Mouse (Mus musculus) hindbrain, embryonic 14.5 days (tissue): ENCODE results near the gene Rack1. TPM values are rescaled to one million over a fixed set of nuclear protein-coding genes. Genes with fewer than 3 reads are reported as not detected.

Source experiments
- ATAC-seq: fragments of 200-750 bp; cut with Nextera tagmentation; 2 replicates; pipeline ENCODE4 v1.8.0; 2017; ENCODE audit warnings: moderate number of reproducible peaks, mild to moderate bottlenecking, moderate TSS enrichment, moderate library complexity; ENCODE audit not compliant: low FRiP score
- DNase-seq: peaks from one replicate; pipeline ENCODE4 v3.0.0-alpha.2; 2015; ENCODE audit warnings: low spot score
- H3K27ac ChIP-seq: fragments of 300-500 bp; sonication (generic); 2 replicates; pipeline ENCODE4 v1.5.1; 2014; ENCODE audit warnings: mild to moderate bottlenecking, moderate library complexity
- H3K27me3 ChIP-seq: fragments of 300-500 bp; sonication (generic); 2 replicates; pipeline ENCODE4 v1.6.1; 2014; ENCODE audit warnings: mild to moderate bottlenecking, low read length, mixed read lengths; ENCODE audit not compliant: control insufficient read depth, insufficient read depth
- H3K36me3 ChIP-seq: fragments of 300-500 bp; sonication (generic); replicated peaks from 2 replicates; pipeline ENCODE4 v1.6.1; 2014; ENCODE audit not compliant: control insufficient read depth, insufficient read depth
- H3K4me1 ChIP-seq: fragments of 300-500 bp; sonication (generic); replicated peaks from 2 replicates; pipeline ENCODE4 v1.6.1; 2014; ENCODE audit warnings: antibody characterized with exemption, low read length, mixed read lengths; ENCODE audit not compliant: control insufficient read depth, insufficient read depth
- H3K4me2 ChIP-seq: fragments of 300-500 bp; sonication (generic); replicated peaks from 2 replicates; pipeline ENCODE4 v1.6.1; 2014; ENCODE audit warnings: mild to moderate bottlenecking, moderate library complexity
- H3K4me3 ChIP-seq: fragments of 300-500 bp; sonication (generic); replicated peaks from 2 replicates; pipeline ENCODE4 v1.5.1; 2014; ENCODE audit warnings: mild to moderate bottlenecking, low read length
- H3K9ac ChIP-seq: fragments of 300-500 bp; sonication (generic); 2 replicates; pipeline ENCODE4 v1.6.1; 2014
- H3K9me3 ChIP-seq: fragments of 300-500 bp; sonication (generic); 2 replicates; pipeline ENCODE4 v1.6.1; 2016; ENCODE audit warnings: low read length; ENCODE audit not compliant: control insufficient read depth
- WGBS: fragments of 180-500 bp; shearing (Covaris S2); extraction: QIAGEN DNeasy Blood & Tissue Kit; methylation state at CpG from one replicate; pipeline ENCODE4 v1.1.7; 2014; 5-methylcytosine and 5-hydroxymethylcytosine counted together
- polyA plus RNA-seq: library from polyadenylated mRNA; unstranded; fragments of >200 nt; fragmentation: Nextera tagmentation; extraction: Ambion mirVana; gene quantifications from 2 replicates; pipeline ENCODE4 v1.2.1, GENCODE M21; 2014

Rack1 gene
- polyA plus RNA-seq, 1 experiment from 2014 or later = 454 TPM

- under 1% methylated on average over 30 of the region's 30 CpGs for WGBS
- Histone ChIP-seq H3K36me3 (no peaks in the 10 kb centered on the region), H3K4me2 (peak overlapping the region; percentile 73), H3K9me3 (no peaks in the 10 kb centered on the region), H3K27ac (peak overlapping the region; percentile 74), H3K4me3 (peak overlapping the region; percentile 60), H3K4me1 (peaks cover 8% of the 10 kb centered on the region; the same call in 1 of the 2 replicates), H3K9ac (peak overlapping the region; percentile 69), H3K27me3 (0 out of 2 replicates have a peak, but pooled peaks cover 3% of the 10 kb centered on the region)
- peak; percentile 99 for DNase-seq
- peak; percentile 91 for ATAC-seq
Observed at GRCm38 (mm10) chr11:48833731-48834639, 33.9 kb downstream of the Rack1 start.

GRCm38 (mm10) chr11:48835923-48836322 is 35.8 kb downstream of the Rack1 start:
- peaks cover 8% of the 10 kb centered on the region; the same call in 1 of the 2 replicates for H3K4me1 ChIP-seq
- no peaks in the 10 kb centered on the region for H3K9me3 ChIP-seq
- ATAC-seq = no peak
- H3K9ac ChIP-seq = no peak overlapping the region
- DNase-seq = no peak
- 72% methylated on average over 6 of the region's 6 CpGs for WGBS
- H3K36me3 ChIP-seq = no peaks in the 10 kb centered on the region
- no peak overlapping the region for H3K27ac ChIP-seq
- H3K4me2 ChIP-seq = no peak overlapping the region
- H3K27me3 ChIP-seq = 0 out of 2 replicates have a peak, but pooled peaks cover 9% of the 10 kb centered on the region
- no peak overlapping the region for H3K4me3 ChIP-seq

GRCm38 (mm10) chr11:48836990-48837309 is 36.8 kb downstream of the Rack1 start:
- Histone ChIP-seq H3K36me3 (no peaks in the 10 kb centered on the region), H3K9ac (peak overlapping the region; percentile 71), H3K27ac (peak overlapping the region; percentile 55; the same call in 1 of the 2 replicates), H3K9me3 (no peaks in the 10 kb centered on the region), H3K4me1 (peaks cover 8% of the 10 kb centered on the region; the same call in 1 of the 2 replicates), H3K4me2 (peak overlapping the region; percentile 75), H3K27me3 (0 out of 2 replicates have a peak, but pooled peaks cover 9% of the 10 kb centered on the region), H3K4me3 (peak overlapping the region; percentile 71)
- DNase-seq (no peak), ATAC-seq (no peak)
- 4% methylated on average over 11 of the region's 11 CpGs for WGBS

GRCm38 (mm10) chr11:48837310-48838180 is 37.4 kb downstream of the Rack1 start:
- H3K27me3 ChIP-seq = 0 out of 2 replicates have a peak, but pooled peaks cover 9% of the 10 kb centered on the region
- H3K4me2 ChIP-seq = peak overlapping the region; percentile 75
- peak overlapping the region; percentile 55 for H3K27ac ChIP-seq
- no peaks in the 10 kb centered on the region for H3K9me3 ChIP-seq
- no peaks in the 10 kb centered on the region for H3K36me3 ChIP-seq
- under 1% methylated on average over 77 of the region's 77 CpGs for WGBS
- peaks cover 8% of the 10 kb centered on the region; the same call in 1 of the 2 replicates for H3K4me1 ChIP-seq
- H3K9ac ChIP-seq = peak overlapping the region; percentile 71
- peak; percentile 40 for DNase-seq
- peak overlapping the region; percentile 71 for H3K4me3 ChIP-seq
- peak; percentile 25; the same call in 1 of the 2 replicates for ATAC-seq

- H3K27ac ChIP-seq = peak overlapping the region; percentile 55; the same call in 1 of the 2 replicates
- H3K4me3 ChIP-seq = peak overlapping the region; percentile 71
- DNase-seq (peak; percentile 47), ATAC-seq (no peak; the same call in 1 of the 2 replicates)
- H3K9ac ChIP-seq = peak overlapping the region; percentile 71
- H3K4me2 ChIP-seq = peak overlapping the region; percentile 75
- no peaks in the 10 kb centered on the region for H3K36me3 ChIP-seq
- 0 out of 2 replicates have a peak, but pooled peaks cover 9% of the 10 kb centered on the region for H3K27me3 ChIP-seq
- 2% methylated on average over 16 of the region's 16 CpGs for WGBS
- no peaks in the 10 kb centered on the region for H3K9me3 ChIP-seq
- H3K4me1 ChIP-seq = peaks cover 8% of the 10 kb centered on the region; the same call in 1 of the 2 replicates
Observed at GRCm38 (mm10) chr11:48838181-48838797, 38.2 kb downstream of the Rack1 start.

- DNase-seq (no peak), ATAC-seq (no peak)
- H3K36me3 ChIP-seq = no peaks in the 10 kb centered on the region
- peak overlapping the region; percentile 75 for H3K4me2 ChIP-seq
- 73% methylated on average over 10 of the region's 10 CpGs for WGBS
- H3K9ac ChIP-seq = no peak overlapping the region
- no peak overlapping the region for H3K27ac ChIP-seq
- no peaks in the 10 kb centered on the region for H3K9me3 ChIP-seq
- H3K4me1 ChIP-seq = peaks cover 8% of the 10 kb centered on the region; the same call in 1 of the 2 replicates
- peak overlapping the region; percentile 71 for H3K4me3 ChIP-seq
- H3K27me3 ChIP-seq = 0 out of 2 replicates have a peak, but pooled peaks cover 9% of the 10 kb centered on the region
Observed at GRCm38 (mm10) chr11:48838879-48839680, 38.9 kb downstream of the Rack1 start.

GRCm38 (mm10) chr11:48840805-48841204 is 40.7 kb downstream of the Rack1 start:
- DNase-seq (no peak), ATAC-seq (no peak)
- H3K27ac ChIP-seq = no peak overlapping the region
- H3K9ac ChIP-seq = no peak overlapping the region
- no peak overlapping the region for H3K4me3 ChIP-seq
- H3K27me3 ChIP-seq = 0 out of 2 replicates have a peak, but pooled peaks cover 9% of the 10 kb centered on the region
- H3K4me2 ChIP-seq = no peak overlapping the region
- H3K4me1 ChIP-seq = peaks cover 8% of the 10 kb centered on the region; the same call in 1 of the 2 replicates
- H3K36me3 ChIP-seq = no peaks in the 10 kb centered on the region
- H3K9me3 ChIP-seq = no peaks in the 10 kb centered on the region

GRCm38 (mm10) chr11:48841213-48841612 is 41.1 kb downstream of the Rack1 start:
- H3K9me3 ChIP-seq = no peaks in the 10 kb centered on the region
- no peak overlapping the region for H3K27ac ChIP-seq
- peaks cover 8% of the 10 kb centered on the region; the same call in 1 of the 2 replicates for H3K4me1 ChIP-seq
- H3K36me3 ChIP-seq = no peaks in the 10 kb centered on the region
- H3K9ac ChIP-seq = no peak overlapping the region
- ATAC-seq (no peak), DNase-seq (no peak)
- no peak overlapping the region for H3K4me2 ChIP-seq
- 88% methylated on average over 5 of the region's 5 CpGs for WGBS
- H3K4me3 ChIP-seq = no peak overlapping the region
- 0 out of 2 replicates have a peak, but pooled peaks cover 6% of the 10 kb centered on the region for H3K27me3 ChIP-seq
